Mouse (Mus musculus) thymus, adult 2 months (tissue): Measurements from ENCODE around the gene Nkrf. TPM values are rescaled to one million over a fixed set of nuclear protein-coding genes. Genes with fewer than 3 reads are reported as not detected.
"Not testable (repeated sequence)": the region's sequence is repeated elsewhere in the genome, so short reads cannot be mapped to it uniquely, and the experiment has no call there.

Experiments
- DNase-seq: peaks from one replicate; pipeline ENCODE4 v3.0.0; 2021
- H3K27ac ChIP-seq: fragments of 200-500 bp; 2 replicates; pipeline ENCODE4 v1.5.1; 2012; ENCODE audit warnings: low read length, control low read depth; ENCODE audit not compliant: control insufficient read depth, insufficient read depth
- H3K27me3 ChIP-seq: fragments of 200-500 bp; 2 replicates; pipeline ENCODE4 v1.6.1; 2012; ENCODE audit warnings: mild to moderate bottlenecking, low read length, moderate library complexity, mixed read lengths; ENCODE audit not compliant: control insufficient read depth, insufficient read depth
- H3K36me3 ChIP-seq: fragments of 200-500 bp; 2 replicates; pipeline ENCODE4 v1.6.1; 2012; ENCODE audit warnings: mild to moderate bottlenecking, low read length, moderate library complexity; ENCODE audit not compliant: control insufficient read depth, insufficient read depth
- H3K4me1 ChIP-seq: fragments of 200-500 bp; replicated peaks from 2 replicates; pipeline ENCODE4 v1.6.1; 2012; ENCODE audit warnings: low read length; ENCODE audit not compliant: control insufficient read depth, insufficient read depth
- H3K4me3 ChIP-seq: fragments of 200-500 bp; 2 replicates; pipeline ENCODE4 v1.5.1; 2012; ENCODE audit warnings: mild to moderate bottlenecking, low read length, control low read depth, moderate library complexity; ENCODE audit not compliant: control insufficient read depth, insufficient read depth
- CTCF ChIP-seq: fragments of 200-500 bp; IDR thresholded peaks from 2 replicates; pipeline ENCODE4 v1.5.1; 2012; ENCODE audit warnings: mild to moderate bottlenecking, control low read depth, low read length, moderate library complexity, borderline replicate concordance; ENCODE audit not compliant: control insufficient read depth, poor library complexity, insufficient read depth; ENCODE audit errors: extremely low read depth
- POLR2A ChIP-seq: fragments of 200-500 bp; IDR thresholded peaks from 2 replicates; pipeline ENCODE4 v1.6.1; 2012; ENCODE audit warnings: mild to moderate bottlenecking, low read length, control low read depth, moderate library complexity; ENCODE audit not compliant: control insufficient read depth, poor library complexity, insufficient read depth; ENCODE audit errors: extremely low read depth
- WGBS: fragments of 180-500 bp; shearing (Covaris S2); methylation state at CpG from one replicate; pipeline ENCODE4 v1.1.7; 2018; 5-methylcytosine and 5-hydroxymethylcytosine counted together
- polyA plus RNA-seq: library from polyadenylated mRNA; depleted of rRNA; stranded (reverse); fragments of >200 nt; gene quantifications from 2 replicates; pipeline ENCODE4 v1.2.3, GENCODE M21; 2012

Nkrf gene
- polyA plus RNA-seq, 1 experiment: 1.2 TPM

DNA sequence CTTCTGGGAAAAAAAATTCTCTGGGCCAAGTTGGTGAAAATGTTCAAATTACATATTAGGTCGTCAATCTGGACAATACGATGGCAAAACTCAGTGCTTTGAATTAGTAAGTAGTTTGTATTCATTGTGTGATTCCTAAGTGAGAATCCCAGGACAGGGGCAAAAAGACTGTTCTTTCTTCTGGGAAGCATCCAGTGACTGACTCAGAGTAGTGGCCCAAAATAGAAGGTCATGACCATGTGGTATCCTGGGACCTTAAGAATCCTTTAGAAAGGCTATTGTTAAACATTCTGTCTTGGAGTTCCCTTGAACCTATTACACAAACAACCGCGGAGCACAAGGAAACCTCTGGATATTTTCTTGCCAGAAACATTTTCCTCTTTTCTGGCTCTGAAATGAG is 18.6 kb upstream of the Nkrf start:
- Histone ChIP-seq H3K27ac (no peak overlapping the region), H3K36me3 (peaks cover 44% of the 10 kb centered on the region), H3K4me1 (no peaks in the 10 kb centered on the region), H3K4me3 (no peak overlapping the region), H3K27me3 (no peaks in the 10 kb centered on the region)
- no peak for DNase-seq
- TF ChIP-seq POLR2A: no peak
- TF ChIP-seq CTCF: no peak
- 91% methylated on average over 4 of the region's 4 CpGs for WGBS

DNA sequence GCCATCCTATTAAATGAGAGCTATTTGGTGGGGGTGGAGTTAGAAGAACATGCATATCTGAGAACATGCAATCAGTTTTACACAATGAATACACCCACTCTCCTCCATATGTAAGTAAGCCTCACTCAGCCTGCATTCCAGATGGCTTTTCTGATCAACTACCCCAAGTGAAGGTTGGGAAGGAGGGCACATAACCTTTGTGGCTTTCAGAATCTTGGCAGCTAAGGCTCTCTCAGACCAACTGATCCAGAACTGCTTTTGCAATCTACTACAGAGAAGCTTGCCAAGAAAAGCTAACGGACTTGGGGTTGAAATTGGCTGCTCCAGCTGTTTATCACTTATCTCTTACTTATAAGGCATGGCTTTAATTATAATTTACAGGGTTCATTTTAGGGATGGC is 15.1 kb upstream of the Nkrf start:
- no peak overlapping the region for H3K4me3 ChIP-seq
- no peaks in the 10 kb centered on the region for H3K4me1 ChIP-seq
- H3K36me3 ChIP-seq: peaks cover 34% of the 10 kb centered on the region
- no peak for DNase-seq
- no peak overlapping the region for H3K27ac ChIP-seq
- 94% methylated on average over 1 of the region's 1 CpGs for WGBS
- no peak for TF ChIP-seq CTCF
- TF ChIP-seq POLR2A: no peak
- H3K27me3 ChIP-seq: no peaks in the 10 kb centered on the region

DNA sequence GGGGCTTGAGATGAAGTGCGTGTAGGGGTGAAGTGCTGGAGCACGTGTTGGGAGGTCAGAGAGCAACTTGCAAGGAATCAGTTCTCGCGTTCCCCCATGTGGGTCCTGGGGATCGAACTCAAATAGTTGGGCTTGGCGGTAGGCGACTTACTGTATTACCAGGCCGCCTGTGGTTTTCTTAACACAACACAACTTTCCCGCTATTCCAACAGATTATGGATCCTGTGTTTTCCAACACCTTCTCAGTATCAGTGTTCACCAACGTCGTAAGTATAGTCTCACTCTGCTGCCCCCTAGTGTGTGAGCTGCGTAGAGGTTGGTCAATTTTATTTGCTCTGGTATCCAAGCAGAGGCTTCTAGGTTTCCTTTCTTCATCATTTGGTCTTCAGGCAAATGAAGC is 8.6 kb upstream of the Nkrf start:
- Histone ChIP-seq H3K36me3 (peaks cover 14% of the 10 kb centered on the region; the same call in 1 of the 2 replicates), H3K4me1 (peaks cover 2% of the 10 kb centered on the region; the same call in 1 of the 2 replicates), H3K27me3 (no peaks in the 10 kb centered on the region), H3K27ac (no peak overlapping the region), H3K4me3 (no peak overlapping the region)
- no peak for TF ChIP-seq CTCF
- TF ChIP-seq POLR2A: no peak
- 61% methylated on average over 12 of the region's 12 CpGs for WGBS
- peak; percentile 44 for DNase-seq

DNA sequence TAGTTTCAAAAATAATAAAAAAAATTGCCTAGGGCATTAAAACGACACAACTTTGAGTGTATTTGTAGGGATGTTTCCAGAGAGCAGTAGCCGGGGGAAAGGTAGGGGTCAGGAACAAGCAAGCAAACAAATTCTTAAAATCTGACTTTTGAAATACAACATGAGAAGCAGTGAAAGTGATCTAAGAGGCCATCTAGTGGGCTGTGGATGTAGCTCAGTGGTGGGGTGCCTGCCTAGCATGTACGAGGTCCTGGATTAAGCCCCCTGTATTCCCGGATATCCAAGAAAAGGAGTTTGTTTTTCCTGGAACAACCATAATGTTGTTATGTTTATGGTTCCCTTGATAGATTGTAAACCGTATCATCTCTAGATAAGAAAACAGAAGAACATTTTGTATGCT is 3.8 kb upstream of the Nkrf start:
- no peak for DNase-seq
- H3K4me3 ChIP-seq: no peak overlapping the region
- H3K27me3 ChIP-seq: no peaks in the 10 kb centered on the region
- H3K4me1 ChIP-seq: peaks cover 9% of the 10 kb centered on the region
- H3K36me3 ChIP-seq: no peaks in the 10 kb centered on the region
- 29% methylated on average over 5 of the region's 5 CpGs for WGBS
- no peak overlapping the region for H3K27ac ChIP-seq
- TF ChIP-seq POLR2A (no peak), CTCF (no peak)

DNA sequence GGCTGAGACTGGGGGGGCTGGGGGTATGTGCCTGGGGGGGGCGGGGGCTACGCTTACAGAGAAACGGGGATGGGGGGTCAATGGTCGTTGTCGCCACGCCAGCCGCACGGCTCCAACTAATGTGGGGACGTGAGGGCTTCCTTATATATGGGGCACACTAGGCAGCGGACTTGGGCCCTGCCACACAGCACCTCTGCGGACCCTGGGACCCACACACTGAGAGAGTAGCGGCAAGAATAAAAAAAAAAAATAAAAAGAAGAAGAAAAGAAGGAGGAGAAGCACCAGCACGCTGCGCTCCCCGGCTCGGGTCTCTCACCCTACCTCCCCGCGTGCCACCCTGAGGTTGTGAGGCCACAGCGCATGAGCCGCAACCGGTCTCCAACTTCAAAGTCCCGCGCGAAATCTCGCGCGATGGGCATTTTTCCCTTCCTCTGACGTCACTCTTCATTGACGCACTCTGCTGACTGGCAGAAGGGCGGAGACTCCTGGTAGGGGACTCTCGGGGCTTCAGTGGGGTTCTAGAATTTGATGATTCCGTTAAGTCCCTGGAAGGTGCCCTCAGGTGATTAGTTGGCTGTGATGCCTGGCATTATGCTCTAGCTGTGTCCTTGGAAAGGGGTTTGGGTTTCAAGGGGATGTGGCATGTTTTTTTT is 543 bp upstream of the Nkrf start:
- H3K36me3 ChIP-seq: no peaks in the 10 kb centered on the region
- under 1% methylated on average over 29 of the region's 32 CpGs for WGBS
- TF ChIP-seq POLR2A (peak; percentile 85), CTCF (0 out of 2 replicates have a peak, but pooled peaks have one; percentile 18)
- peak overlapping the region; percentile 96 for H3K27ac ChIP-seq
- H3K4me3 ChIP-seq: peak overlapping the region; percentile 98
- no peaks in the 10 kb centered on the region for H3K27me3 ChIP-seq
- peak; percentile 91 for DNase-seq
- peaks cover 9% of the 10 kb centered on the region for H3K4me1 ChIP-seq

DNA sequence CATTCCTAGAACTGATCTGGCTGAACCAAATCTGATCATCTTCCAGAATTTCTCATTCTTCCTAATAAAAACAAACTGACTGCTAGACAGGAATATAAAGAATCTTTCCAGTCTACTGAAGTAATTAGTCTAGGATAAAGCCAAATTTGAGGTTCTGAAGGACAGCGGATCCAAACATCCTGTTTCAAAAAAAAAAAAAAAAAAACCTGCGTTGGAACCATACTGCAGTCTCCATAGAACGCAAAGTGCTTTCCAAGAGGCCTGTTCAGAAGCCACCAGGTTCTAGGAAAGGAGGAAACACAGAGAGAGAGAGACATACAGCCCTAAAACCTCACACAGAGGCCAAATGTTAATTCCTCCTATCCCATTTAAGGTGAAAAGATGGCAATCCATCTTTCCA is 1.0 kb downstream of the Nkrf start:
- TF ChIP-seq POLR2A (no peak), CTCF (no peak)

DNA sequence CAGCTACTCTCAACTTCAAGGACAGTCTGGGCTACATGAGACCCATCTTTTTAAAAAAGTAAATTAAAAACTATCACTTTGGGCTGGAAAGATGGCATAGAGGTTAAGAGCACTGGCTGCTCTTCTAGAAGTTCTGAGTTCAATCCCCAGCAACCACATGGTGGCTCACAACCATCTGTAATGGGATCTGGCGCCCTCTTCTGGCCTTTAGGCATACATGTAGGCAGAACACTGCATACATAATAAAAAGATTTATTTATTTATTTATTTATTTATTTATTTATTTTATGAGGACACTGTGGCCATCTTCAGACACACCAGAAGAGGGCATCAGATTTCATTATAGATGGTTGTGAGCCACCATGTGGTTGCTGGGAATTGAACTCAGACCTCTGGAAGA is 3.8 kb downstream of the Nkrf start:
- H3K4me1 ChIP-seq, H3K27ac ChIP-seq, DNase-seq, H3K4me3 ChIP-seq, H3K36me3 ChIP-seq, H3K27me3 ChIP-seq: not testable (repeated sequence)
- 37% methylated on average over 1 of the region's 1 CpGs for WGBS

More for the DNA sequence above, 1.0 kb downstream of the Nkrf start:
- 60% methylated on average over 3 of the region's 3 CpGs for WGBS
- Histone ChIP-seq H3K27ac (no peak overlapping the region), H3K4me3 (no peak overlapping the region), H3K4me1 (peaks cover 7% of the 10 kb centered on the region; the same call in 1 of the 2 replicates), H3K36me3 (no peaks in the 10 kb centered on the region), H3K27me3 (no peaks in the 10 kb centered on the region)
- no peak for DNase-seq
